8 mouse cellular contexts compared by ENCODE assay signal in the genomic region with DNA sequence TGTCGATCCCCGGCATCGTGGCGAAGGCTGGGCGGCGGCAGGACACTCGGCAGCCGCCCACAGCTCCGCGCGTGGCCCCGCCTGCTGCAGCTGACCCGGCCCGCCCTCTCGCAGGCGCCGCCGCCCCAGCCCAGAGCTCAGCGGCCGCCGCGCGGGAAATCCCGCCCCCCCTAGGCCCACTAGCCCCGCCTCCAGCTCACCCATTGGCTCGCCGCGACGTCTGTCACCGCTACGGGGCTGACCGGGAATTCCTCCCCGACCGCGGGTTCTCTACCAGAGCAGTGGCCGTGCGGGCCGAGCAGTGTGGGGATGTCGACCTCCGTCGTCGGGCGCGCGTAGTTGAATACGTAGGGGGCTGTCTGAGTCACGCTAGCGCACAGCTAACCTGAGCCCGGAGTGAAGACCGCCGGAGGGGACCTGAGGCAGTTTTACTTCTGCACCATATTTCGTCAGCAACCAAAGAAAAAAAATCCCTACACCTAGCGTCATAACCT. TPM values are rescaled to one million over a fixed set of nuclear protein-coding genes. Genes with fewer than 3 reads are reported as not detected.
A peak's percentile ranks its signal among the peaks of the same experiment; 100 is the strongest.
DNase-seq lines count a peak whose midpoint lies in the region; ATAC-seq and TF ChIP-seq lines count a peak whose summit lies in the region.

No protein-coding gene starts in this region.

- peak overlapping the region; percentile 66 for H3K4me2 ChIP-seq in forebrain, embryonic 14.5 days (ENCODE audit: low read length)

- intact Hi-C loops in heart, postnatal 14 days (cut with DNase I): loop anchor here (10.0 kb wide), 1 partner anchor 296 kb away; no protein-coding TSS in a partner anchor

- TF ChIP-seq EP300 in ES-Bruce4 (IDR thresholded peaks at IDR 0.05; ENCODE audit: insufficient read depth, low read depth, low read length): no peak

- H3K4me1 ChIP-seq in ES-Bruce4 (ENCODE audit: control insufficient read depth, insufficient read depth, low read length): peaks cover 3% of the 10 kb centered on the region
- H3K4me1 ChIP-seq in forebrain, embryonic 14.5 days (ENCODE audit: control insufficient read depth, insufficient read depth, low read length): peaks cover 7% of the 10 kb centered on the region; the same call in 1 of the 2 replicates
- H3K4me1 ChIP-seq in lung, adult 2 months (ENCODE audit: control insufficient read depth, insufficient read depth, low read length): no peaks in the 10 kb centered on the region; the same call in 1 of the 2 replicates

- no peaks in the 10 kb centered on the region for H3K27me3 ChIP-seq in ES-Bruce4 (ENCODE audit: control insufficient read depth, insufficient read depth, low read length, poor library complexity, severe bottlenecking)
- H3K27me3 ChIP-seq in forebrain, embryonic 14.5 days (replicated peaks; ENCODE audit: control insufficient read depth, insufficient read depth, low read length): no peaks in the 10 kb centered on the region

- H3K9me3 ChIP-seq in ES-Bruce4 (replicated peaks; ENCODE audit: control insufficient read depth, insufficient read depth, low read length, poor library complexity, severe bottlenecking): no peaks in the 10 kb centered on the region
- H3K9me3 ChIP-seq in forebrain, embryonic 14.5 days (replicated peaks; ENCODE audit: control insufficient read depth, low read length): no peaks in the 10 kb centered on the region

- H3K36me3 ChIP-seq in ES-Bruce4 (ENCODE audit: control insufficient read depth, insufficient read depth, low read length, poor library complexity, severe bottlenecking): no peaks in the 10 kb centered on the region
- no peaks in the 10 kb centered on the region for H3K36me3 ChIP-seq in forebrain, embryonic 14.5 days (ENCODE audit: control insufficient read depth, insufficient read depth, low read length)

- no peak overlapping the region for H3K27ac ChIP-seq in ES-Bruce4 (ENCODE audit: insufficient read depth, low read length)
- H3K27ac ChIP-seq in forebrain, embryonic 14.5 days (ENCODE audit: low read depth, low read length): peak overlapping the region; percentile 85

- no peak for TF ChIP-seq CTCF in ES-Bruce4 (IDR thresholded peaks at IDR 0.05; ENCODE audit: low read depth, low read length)
- TF ChIP-seq CTCF in lung, adult 2 months (IDR thresholded peaks at IDR 0.05; ENCODE audit: insufficient read depth, low read length): no peak

- peak; percentile 96 for TF ChIP-seq POLR2A in ES-Bruce4 (IDR thresholded peaks at IDR 0.05; ENCODE audit: insufficient read depth, low read length)
- peak; percentile 95 for TF ChIP-seq POLR2A in lung, adult 2 months (IDR thresholded peaks at IDR 0.05; ENCODE audit: borderline replicate concordance, extremely low read depth, low read depth, low read length)

- under 1% methylated on average over 35 of the region's 53 CpGs for WGBS in forebrain, embryonic 14.5 days
- under 1% methylated on average over 53 of the region's 53 CpGs for WGBS in lung, adult 2 months

- H3K9ac ChIP-seq in ES-Bruce4 (ENCODE audit: low read depth, poor library complexity, severe bottlenecking): peak overlapping the region; percentile 93
- peak overlapping the region; percentile 90 for H3K9ac ChIP-seq in forebrain, embryonic 14.5 days (ENCODE audit: low read length)

- ATAC-seq in forebrain, embryonic 14.5 days: peak; percentile 99
- peak; percentile 94 for ATAC-seq in neutrophil, adult 5-6 weeks (ENCODE audit: extremely low read depth, insufficient number of reproducible peaks, low FRiP score, poor library complexity, severe bottlenecking)

- peak; percentile 94 for DNase-seq in cerebellum, adult 11 months
- DNase-seq in forebrain, embryonic 14.5 days (ENCODE audit: low spot score): peak; percentile 95
- peak; percentile 99 to 100 for DNase-seq in heart, postnatal 14 days
- peak; percentile 90 to 97 for DNase-seq in layer of hippocampus, adult 18-20 months (ENCODE audit: low spot score in 2 of 2)
- peak; percentile 96 for DNase-seq in lung, adult 2 months
- peak; percentile 91 to 92 for DNase-seq in thymus, adult 18-20 months

- peak overlapping the region; percentile 80 for H3K4me3 ChIP-seq in ES-Bruce4 (ENCODE audit: low read depth, low read length)
- H3K4me3 ChIP-seq in forebrain, embryonic 14.5 days (ENCODE audit: low read depth, low read length): peak overlapping the region; percentile 95
- H3K4me3 ChIP-seq in lung, adult 2 months (replicated peaks; ENCODE audit: extremely low read depth, low read depth, low read length): peak overlapping the region; percentile 96

RNA-seq across cellular contexts. Expression of gene Appl1, which starts 0.5 kb away (rescaled TPM):
- polyA plus RNA-seq in ES-Bruce4 (2011; ENCODE audit: insufficient read depth, insufficient read length, low read depth, missing spikeins): 55.5 and 67.3 TPM in 2 replicates
- polyA plus RNA-seq in forebrain, embryonic 14.5 days (2014; fragmentation: Nextera tagmentation; extraction: Ambion mirVana): 62.4 and 86.8 TPM in 2 replicates
- total RNA-seq in heart, postnatal 14 days (2021): 10 to 100 TPM; 22.9 TPM
- 10 to 100 TPM; 66.3 to 67.8 TPM for total RNA-seq in layer of hippocampus, adult 18-20 months (2021)
- 3.2 and 6.1 TPM in 2 replicates for polyA plus RNA-seq in lung, adult 2 months (2012; rRNA removed)
- 28.0 and 36.5 TPM in 2 replicates for total RNA-seq in neutrophil, adult 5-6 weeks (2017)

RNA-seq across cellular contexts. Expression of gene Hesx1, which starts 23.7 kb away (rescaled TPM):
- polyA plus RNA-seq in ES-Bruce4 (2011; ENCODE audit: insufficient read depth, insufficient read length, low read depth, missing spikeins): 1.6 and 3.7 TPM in 2 replicates
- polyA plus RNA-seq in forebrain, embryonic 14.5 days (2014; fragmentation: Nextera tagmentation; extraction: Ambion mirVana): not detected in 2 replicates
- not detected for total RNA-seq in heart, postnatal 14 days (2021)
- not detected for total RNA-seq in layer of hippocampus, adult 18-20 months (2021)
- not detected in 2 replicates for polyA plus RNA-seq in lung, adult 2 months (2012; rRNA removed)
- not detected in 2 replicates for total RNA-seq in neutrophil, adult 5-6 weeks (2017)
